Mouse (Mus musculus): ENCODE measurements around the gene Zfp941. TPM values are rescaled to one million over a fixed set of nuclear protein-coding genes. Genes with fewer than 3 reads are reported as not detected.
A peak's percentile ranks its signal among the peaks of the same experiment; 100 is the strongest.

Zfp941 gene
- total RNA-seq, 2 experiments from 2014 or later: 0.22 to 0.36 TPM

GRCm38 (mm10) chr7:140844905-140845665 lies 23.1 kb upstream of the Zfp941 start, which contains the start of gene Scgb1c1:
Scgb1c1 (plus strand) TSS chr7:140845547.
- DNase-seq: peak; percentile 91 to 97
- intact Hi-C loops (cut with DNase I): loop anchor here (1.0 to 10.0 kb wide), 5 partner anchors 37 to 520 kb away; partner anchors contain the start of genes Psmd13 and Sirt3

- intact Hi-C loops (cut with DNase I): loop anchor here (10.0 kb wide), 1 partner anchor 521 kb away; no protein-coding TSS in a partner anchor
- DNase-seq: no peak
Observed at GRCm38 (mm10) chr7:140843806-140844205, 21.8 kb upstream of the Zfp941 start.

- intact Hi-C loops (cut with DNase I): loop anchor here (10.0 kb wide), 1 partner anchor 524 kb away; no protein-coding TSS in a partner anchor
- DNase-seq: no peak
Observed at GRCm38 (mm10) chr7:140840750-140841735, 19.1 kb upstream of the Zfp941 start.

GRCm38 (mm10) chr7:140839556-140839955 lies 17.6 kb upstream of the Zfp941 start:
- DNase-seq: no peak
- intact Hi-C loops (cut with DNase I): no loop called here

- DNase-seq: no peak
Observed at GRCm38 (mm10) chr7:140836243-140837115, 14.5 kb upstream of the Zfp941 start.

GRCm38 (mm10) chr7:140835758-140836087 lies 13.7 kb upstream of the Zfp941 start:
- DNase-seq: no peak
- intact Hi-C loops (cut with DNase I): no loop called here

More at GRCm38 (mm10) chr7:140836243-140837115, 14.5 kb upstream of the Zfp941 start:
- intact Hi-C loops (cut with DNase I): no loop called here

GRCm38 (mm10) chr7:140834968-140835757 lies 13.2 kb upstream of the Zfp941 start, which contains the start of gene Urah:
Urah (plus strand) TSS chr7:140835018.
- intact Hi-C loops (cut with DNase I): no loop called here
- no peak for DNase-seq

GRCm38 (mm10) chr7:140833341-140833740 lies 11.4 kb upstream of the Zfp941 start:
- no peak for DNase-seq
- intact Hi-C loops (cut with DNase I): no loop called here

- no peak for DNase-seq
- intact Hi-C loops (cut with DNase I): no loop called here
Observed at GRCm38 (mm10) chr7:140831447-140831846, 9.5 kb upstream of the Zfp941 start.

GRCm38 (mm10) chr7:140828171-140828881 lies 6.3 kb upstream of the Zfp941 start:
- intact Hi-C loops (cut with DNase I): loop anchor here (5.0 kb wide), 1 partner anchor 746 kb away; the partner anchor contains the start of gene Caly
- DNase-seq: peak in 1 of 2 experiments; percentile 28

GRCm38 (mm10) chr7:140822731-140823130 lies 753 bp upstream of the Zfp941 start:
- no peak for DNase-seq
- intact Hi-C loops (cut with DNase I): no loop called here

- intact Hi-C loops (cut with DNase I): no loop called here
- DNase-seq: no peak
Observed at GRCm38 (mm10) chr7:140821305-140821652, 699 bp downstream of the Zfp941 start.

GRCm38 (mm10) chr7:140820173-140820572 lies 1.8 kb downstream of the Zfp941 start:
- intact Hi-C loops (cut with DNase I): no loop called here
- DNase-seq: no peak

GRCm38 (mm10) chr7:140812850-140813249 lies 9.1 kb downstream of the Zfp941 start:
- intact Hi-C loops (cut with DNase I): no loop called here
- DNase-seq: no peak

- no peak for DNase-seq
- intact Hi-C loops (cut with DNase I): no loop called here
Observed at GRCm38 (mm10) chr7:140811714-140812113, 10.3 kb downstream of the Zfp941 start.

- DNase-seq: no peak
- intact Hi-C loops (cut with DNase I): no loop called here
Observed at GRCm38 (mm10) chr7:140810496-140810895, 11.5 kb downstream of the Zfp941 start.

- DNase-seq: peak in 1 of 2 experiments; percentile 28
- intact Hi-C loops (cut with DNase I): no loop called here
Observed at GRCm38 (mm10) chr7:140805704-140806103, 16.3 kb downstream of the Zfp941 start.

- DNase-seq: no peak
- intact Hi-C loops (cut with DNase I): no loop called here
Observed at GRCm38 (mm10) chr7:140802629-140803028, 19.3 kb downstream of the Zfp941 start.

- DNase-seq: no peak
- intact Hi-C loops (cut with DNase I): no loop called here
Observed at GRCm38 (mm10) chr7:140798212-140798611, 23.8 kb downstream of the Zfp941 start.
